Mouse (Mus musculus) heart, adult 18-20 months (tissue): ENCODE data around the gene Dscam. TPM values are rescaled to one million over a fixed set of nuclear protein-coding genes. Genes with fewer than 3 reads are reported as not detected.
A peak's percentile ranks its signal among the peaks of the same experiment; 100 is the strongest.

Experiments used
- DNase-seq, 2 experiments: peaks; one replicate each; pipeline ENCODE4 v3.0.0; 2021 to 2022; ENCODE audit warnings: mixed read lengths in 1 of 2
- total RNA-seq, 2 experiments: library from RNA; stranded (reverse); gene quantifications; 2 replicates each; pipeline ENCODE4 v1.2.3; 2021

Dscam gene
- total RNA-seq, 2 experiments from 2014 or later, result 0.05 TPM; not detected in 1

GRCm38 (mm10) chr16:97017171-97017738 is 153.3 kb downstream of the Dscam start:
- DNase-seq, result no peak

DNA sequence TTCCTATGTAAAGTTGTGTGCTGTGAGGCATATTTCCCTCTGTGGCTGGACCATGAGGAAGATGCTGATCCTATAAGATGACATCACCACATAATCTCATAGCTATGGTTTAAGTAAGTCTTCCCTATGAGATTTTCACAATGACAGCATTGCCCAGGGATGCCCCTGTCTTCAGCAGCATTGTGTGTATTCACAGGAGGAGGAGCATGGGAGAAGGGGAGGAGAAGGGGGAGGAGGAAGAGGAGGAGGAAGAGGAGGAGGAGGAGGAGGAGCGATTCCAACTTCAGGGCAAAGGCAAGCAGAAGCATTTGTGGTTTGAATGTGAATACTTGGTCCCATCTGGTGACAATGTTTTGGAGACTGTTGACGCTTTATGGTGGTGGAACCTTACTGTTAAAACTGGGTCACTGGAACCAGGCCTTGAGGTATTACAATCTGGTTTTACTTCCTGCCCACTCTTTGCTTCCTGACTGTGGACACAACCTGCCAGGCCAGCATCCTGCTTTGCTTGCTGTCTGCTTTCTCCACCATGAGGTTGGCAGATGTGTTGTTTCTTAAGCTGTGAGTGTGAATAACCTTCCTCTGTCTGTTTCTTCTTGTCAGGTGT is 154.2 kb downstream of the Dscam start:
- no peak for DNase-seq

DNA sequence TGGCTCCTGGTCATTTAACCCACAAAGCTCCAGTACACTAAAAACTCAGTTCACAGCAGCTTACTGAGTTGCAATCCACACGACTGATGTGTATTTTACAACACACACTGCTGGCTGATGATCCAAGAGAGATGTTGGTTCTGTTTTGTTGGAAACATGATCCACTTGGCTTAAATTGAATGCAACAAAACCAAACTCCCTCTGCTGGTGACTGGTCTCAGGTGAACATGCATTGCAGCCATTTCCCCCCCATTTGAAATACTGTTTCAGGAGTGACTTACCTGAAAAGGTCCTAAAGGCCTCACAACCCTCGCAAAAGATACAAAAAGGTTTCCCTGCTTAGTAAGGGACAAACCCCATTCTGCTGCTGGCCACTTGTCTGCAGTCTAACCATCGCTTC is 156.2 kb downstream of the Dscam start:
- DNase-seq, result no peak

DNA sequence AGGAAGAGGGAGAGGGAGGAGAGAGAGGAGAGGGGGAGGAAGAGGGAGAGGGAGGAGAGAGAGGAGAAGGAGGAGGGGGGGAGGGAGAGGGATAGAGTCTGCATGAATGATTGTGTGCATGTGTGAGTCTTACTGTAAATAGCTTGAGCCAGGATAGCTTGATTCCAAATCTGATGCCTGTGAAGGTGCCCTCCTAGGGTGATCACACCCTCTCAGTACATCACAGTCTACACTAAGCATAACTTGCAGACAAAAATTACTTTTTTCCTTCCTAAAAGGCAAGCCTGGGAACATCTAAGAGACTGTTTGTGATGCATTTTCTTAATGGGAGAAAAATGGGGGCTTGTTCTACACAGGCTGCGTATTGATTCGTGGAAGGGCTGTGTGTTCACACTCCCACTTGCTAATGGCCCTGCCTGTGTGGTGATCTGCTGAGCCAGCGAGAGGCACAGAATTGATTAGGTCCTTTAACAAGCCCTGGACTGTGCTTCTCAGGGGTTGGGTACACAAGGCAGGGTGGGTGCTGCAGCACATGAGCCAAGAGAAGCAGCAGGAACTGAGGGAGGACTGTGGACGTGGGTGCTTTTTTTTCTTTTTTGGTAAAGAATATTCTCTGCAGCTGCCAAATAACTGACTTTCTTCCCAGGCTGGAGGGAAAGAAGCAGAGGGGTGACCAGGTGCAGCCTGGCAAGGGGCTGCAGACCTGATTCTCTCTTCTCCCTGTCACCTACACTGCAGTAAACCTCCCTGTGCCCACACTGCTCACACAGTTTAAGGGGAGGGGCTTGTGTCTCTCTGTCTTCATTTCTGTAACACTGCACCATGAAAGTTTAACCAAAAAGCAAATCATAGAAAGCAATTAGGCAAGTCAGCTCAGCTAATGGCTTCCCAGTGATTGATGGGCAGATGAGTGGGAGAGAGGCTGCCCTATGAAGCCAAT is 161.2 kb downstream of the Dscam start:
- no peak for DNase-seq

- no peak for DNase-seq
Observed at GRCm38 (mm10) chr16:97007892-97008527, 162.5 kb downstream of the Dscam start.

GRCm38 (mm10) chr16:97006854-97007182 is 163.7 kb downstream of the Dscam start:
- DNase-seq, result no peak

GRCm38 (mm10) chr16:97006041-97006853 is 164.3 kb downstream of the Dscam start:
- no peak for DNase-seq

DNA sequence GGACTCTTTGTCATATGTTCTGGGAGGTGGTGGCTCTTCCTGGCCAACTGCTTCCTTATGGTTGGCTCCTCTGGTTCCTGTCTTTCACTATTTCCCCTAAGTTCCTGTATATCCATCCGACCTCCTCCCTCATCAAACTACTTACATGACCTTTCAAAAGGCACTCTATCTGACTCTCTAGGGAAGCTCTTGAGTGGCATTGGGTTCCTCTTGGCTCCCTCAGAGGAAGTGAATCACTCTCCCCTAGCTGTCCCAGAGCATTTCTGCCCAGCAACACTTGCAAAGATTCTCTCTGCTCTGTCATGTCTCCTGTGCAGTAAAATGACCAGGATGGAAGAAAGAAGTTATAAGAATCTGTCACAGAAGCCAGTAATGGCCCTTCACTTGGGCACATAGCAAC is 166.6 kb downstream of the Dscam start:
- no peak for DNase-seq

GRCm38 (mm10) chr16:97002837-97003236 is 167.7 kb downstream of the Dscam start:
- no peak for DNase-seq

DNA sequence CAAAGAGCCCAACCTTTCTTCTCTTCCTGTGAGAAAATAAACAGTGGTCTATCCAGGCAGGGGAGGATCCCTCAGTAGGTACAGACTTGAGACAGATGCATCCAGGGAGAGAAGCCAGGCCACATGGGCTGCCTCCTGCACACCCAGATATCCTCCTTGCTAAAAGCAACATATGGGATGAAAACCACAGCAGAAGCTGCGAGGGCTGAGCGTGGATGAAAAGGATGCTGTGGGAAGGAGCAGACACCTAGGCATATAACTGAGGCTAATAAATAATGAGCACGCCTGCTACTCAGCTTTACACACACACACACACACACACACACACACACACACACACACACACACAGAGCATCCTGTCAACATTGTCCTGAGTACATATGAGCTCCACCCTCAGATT is 168.4 kb downstream of the Dscam start:
- no peak for DNase-seq

DNA sequence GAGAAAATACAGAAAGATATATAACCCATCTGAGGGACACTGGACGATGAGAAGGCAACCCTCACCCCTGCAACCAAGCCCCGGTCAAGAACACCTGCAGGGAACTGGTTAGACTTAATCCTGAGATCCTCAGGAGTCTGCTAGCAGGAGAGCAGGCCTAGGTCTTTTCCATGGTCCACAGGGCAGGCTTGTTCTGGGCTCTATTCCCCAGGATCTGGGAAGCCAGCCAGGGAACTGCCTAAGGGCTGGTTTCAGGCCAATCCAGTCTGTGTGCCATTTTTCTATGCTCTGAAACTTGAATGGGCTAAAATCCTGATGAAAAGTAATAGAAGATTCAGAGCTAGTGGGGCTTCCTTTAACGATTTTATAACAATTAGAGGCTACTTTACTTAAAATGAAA is 173.7 kb downstream of the Dscam start:
- peak; percentile 40 to 63 for DNase-seq

DNA sequence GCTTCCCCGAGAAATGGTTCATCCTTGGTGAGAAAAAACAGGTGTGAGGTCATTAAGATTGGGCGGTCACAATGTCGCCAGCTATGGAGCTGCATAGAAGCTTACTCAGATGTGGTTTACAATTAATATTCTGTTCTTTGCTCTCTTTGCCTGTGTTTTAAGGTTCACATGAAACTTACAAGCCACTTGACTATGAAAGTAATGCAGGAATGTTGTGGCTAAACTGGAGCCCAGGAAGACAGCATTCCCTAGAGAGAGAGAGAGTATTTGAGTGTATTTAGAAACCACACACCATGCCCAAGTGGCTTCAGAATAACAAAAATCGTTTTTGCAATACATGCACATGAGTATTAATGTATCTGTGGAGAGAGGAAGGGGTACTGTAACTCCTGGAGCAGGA is 174.7 kb downstream of the Dscam start:
- DNase-seq, result no peak

DNA sequence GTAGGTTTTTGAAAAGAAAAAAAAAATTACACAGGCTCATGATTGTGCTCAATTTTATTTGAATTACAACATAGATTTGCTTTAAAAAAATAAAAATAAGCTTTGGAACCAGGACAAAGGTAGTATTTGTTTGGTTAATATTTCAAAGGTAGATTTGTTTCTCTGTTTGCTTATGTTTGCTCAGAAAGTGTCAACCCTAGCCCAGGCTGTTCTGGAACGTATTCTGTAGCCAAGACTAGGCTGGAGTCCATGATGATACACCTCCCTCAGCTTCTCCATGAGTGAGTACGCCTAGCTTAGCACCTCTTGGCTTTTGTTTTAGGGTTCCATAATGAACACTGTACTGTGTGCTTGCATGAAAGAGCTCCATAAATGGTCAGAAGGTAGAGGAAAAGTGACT is 183.2 kb downstream of the Dscam start:
- DNase-seq, result no peak

GRCm38 (mm10) chr16:96973300-96973699 is 197.3 kb downstream of the Dscam start:
- DNase-seq, result no peak

DNA sequence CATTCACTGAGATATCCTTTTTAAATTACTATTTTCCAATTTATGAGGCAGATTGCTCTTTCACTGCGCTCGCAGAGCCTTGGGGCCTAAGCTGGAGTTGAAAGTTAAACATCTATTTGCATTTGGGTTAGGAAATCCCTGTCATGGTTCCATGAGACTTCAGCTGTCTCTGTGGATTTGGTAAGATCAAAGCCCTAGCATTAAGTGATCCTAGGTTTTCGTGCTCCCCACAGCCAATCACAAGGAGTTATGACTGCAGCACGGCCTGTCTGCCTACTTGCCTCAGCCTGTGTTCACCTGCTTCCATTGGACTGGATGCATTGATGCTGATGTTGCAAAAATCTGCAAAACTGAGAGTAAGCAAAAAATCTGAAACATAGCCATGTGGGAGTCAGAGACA is 198.8 kb downstream of the Dscam start:
- no peak for DNase-seq

DNA sequence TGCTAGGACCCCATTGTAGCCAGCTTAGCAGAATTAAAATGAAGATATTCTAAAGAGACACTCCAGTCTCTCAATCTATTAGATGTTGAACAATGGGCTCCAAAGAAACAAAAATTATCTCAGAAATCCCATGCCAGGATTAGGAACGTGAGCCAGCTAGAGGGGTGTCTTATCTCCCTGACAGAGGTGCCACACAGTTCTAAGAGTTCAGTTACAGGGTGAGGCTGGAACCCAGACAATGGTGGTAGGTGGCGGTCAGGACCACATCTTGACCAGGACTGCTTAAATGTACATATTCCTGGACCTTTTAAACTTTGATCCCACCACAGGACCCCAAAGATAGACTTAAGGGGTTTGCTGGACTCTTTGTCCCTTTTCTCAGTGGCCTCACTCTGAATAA is 200.1 kb downstream of the Dscam start:
- no peak for DNase-seq

DNA sequence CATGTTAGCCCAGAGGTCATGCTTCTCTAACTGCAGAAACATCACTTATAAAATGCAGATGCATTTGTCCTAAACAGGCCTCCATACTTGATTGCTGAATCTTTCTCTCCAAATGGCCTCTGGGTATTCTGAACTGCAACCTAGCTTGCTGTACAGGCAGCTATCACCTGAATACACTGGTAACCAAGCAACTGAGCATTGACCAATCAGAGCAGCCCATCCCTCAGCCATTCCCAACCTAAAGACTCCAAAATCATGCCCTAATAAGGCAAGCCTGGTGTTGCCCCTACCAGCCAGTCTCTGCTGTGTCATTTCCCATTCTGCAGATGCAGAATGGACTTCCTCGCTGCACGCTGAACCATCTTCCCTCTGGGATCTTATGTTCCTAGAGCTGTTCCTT is 200.9 kb downstream of the Dscam start:
- no peak for DNase-seq

GRCm38 (mm10) chr16:96968885-96969480 is 201.6 kb downstream of the Dscam start:
- no peak for DNase-seq

- DNase-seq, result no peak
Observed at GRCm38 (mm10) chr16:96959695-96960094, 210.9 kb downstream of the Dscam start.

DNA sequence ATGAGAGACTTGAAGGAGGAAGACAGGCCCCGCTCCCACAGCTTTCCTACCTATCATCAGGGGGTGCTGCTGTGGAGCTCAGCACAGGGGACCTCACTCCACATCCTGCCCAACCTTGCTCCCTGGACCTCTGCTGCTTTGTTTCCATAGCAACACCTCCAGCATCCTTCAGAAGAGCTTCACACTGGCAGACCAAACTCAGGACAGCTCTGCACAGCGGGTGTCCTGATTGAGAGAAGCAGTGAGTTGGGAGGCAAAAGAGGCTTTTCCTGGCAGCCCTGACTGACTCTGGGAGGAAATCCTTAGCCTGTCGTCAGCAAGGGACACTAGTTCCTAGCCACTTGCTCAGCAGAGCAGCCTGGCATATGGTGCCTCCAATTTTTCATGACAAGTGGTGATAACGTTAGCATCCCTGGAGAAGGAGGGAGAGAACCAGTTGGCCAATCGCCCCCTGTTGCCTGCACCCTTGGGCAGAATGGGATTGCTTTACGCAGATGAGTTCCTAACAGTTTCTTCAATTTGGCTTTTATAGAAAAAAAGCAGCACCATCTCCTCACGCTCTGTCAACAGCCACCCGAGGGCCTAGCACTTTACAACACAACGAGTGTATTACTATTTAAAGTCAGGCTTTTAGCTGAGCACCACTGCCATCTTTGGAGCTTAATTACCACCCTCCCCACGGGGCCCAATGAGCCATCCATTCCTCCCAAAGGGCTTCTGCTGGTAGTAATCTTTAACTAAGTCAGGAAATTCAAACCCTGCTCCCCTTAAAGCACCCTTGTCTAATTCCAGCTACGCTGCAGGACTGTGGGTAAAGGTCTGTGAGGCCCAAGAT is 224.9 kb downstream of the Dscam start:
- DNase-seq, result no peak

GRCm38 (mm10) chr16:96943648-96944047 is 226.9 kb downstream of the Dscam start:
- DNase-seq, result no peak
